Mouse (Mus musculus) macrophage (primary cell): Measurements from ENCODE around the gene Mrpl49. TPM values are rescaled to one million over a fixed set of nuclear protein-coding genes. Genes with fewer than 3 reads are reported as not detected.

Source experiments
- H3K27ac ChIP-seq: fragments of 350-480 bp; formaldehyde crosslinking; 2 replicates; pipeline ENCODE4 v1.9.0; 2021
- H3K36me3 ChIP-seq: fragments of 350-480 bp; formaldehyde crosslinking; 2 replicates; pipeline ENCODE4 v1.9.0; 2021; ENCODE audit errors: inconsistent target
- H3K4me3 ChIP-seq: fragments of 350-480 bp; formaldehyde crosslinking; 2 replicates; pipeline ENCODE4 v1.9.0; 2021; ENCODE audit errors: inconsistent target
- H3K79me2 ChIP-seq: fragments of 350-480 bp; formaldehyde crosslinking; 2 replicates; pipeline ENCODE4 v1.9.0; 2021; ENCODE audit errors: inconsistent target
- WGBS: methylation state at CpG from one replicate; pipeline ENCODE4 v1.1.7; 2026; ENCODE audit warnings: inconsistent platforms; ENCODE audit not compliant: missing documents; 5-methylcytosine and 5-hydroxymethylcytosine counted together
- polyA plus RNA-seq: library from polyadenylated mRNA; stranded (reverse); fragments of 250-400 nt; gene quantifications from 3 replicates; pipeline ENCODE4 v1.2.4, GENCODE M21; 2018; ENCODE audit warnings: inconsistent platforms

Mrpl49 gene
- polyA plus RNA-seq, 1 experiment from 2014 or later, result 33.3 TPM

- H3K4me3 ChIP-seq, result no peak overlapping the region
- H3K79me2 ChIP-seq, result no peaks in the 10 kb centered on the region
- 37% methylated on average over 9 of the region's 9 CpGs for WGBS
- H3K27ac ChIP-seq, result no peak overlapping the region
- H3K36me3 ChIP-seq, result no peaks in the 10 kb centered on the region
Observed at GRCm38 (mm10) chr19:6035966-6036585, 21.5 kb downstream of the Mrpl49 start.

GRCm38 (mm10) chr19:6030520-6031280, 26.9 kb downstream of the Mrpl49 start:
- no peak overlapping the region for H3K27ac ChIP-seq
- H3K79me2 ChIP-seq, result no peaks in the 10 kb centered on the region
- WGBS, result 83% methylated on average over 7 of the region's 14 CpGs
- H3K36me3 ChIP-seq, result no peaks in the 10 kb centered on the region
- H3K4me3 ChIP-seq, result no peak overlapping the region

GRCm38 (mm10) chr19:6029426-6029825, 28.2 kb downstream of the Mrpl49 start:
- 86% methylated on average over 6 of the region's 9 CpGs for WGBS
- no peaks in the 10 kb centered on the region for H3K36me3 ChIP-seq
- H3K4me3 ChIP-seq, result no peak overlapping the region
- H3K79me2 ChIP-seq, result no peaks in the 10 kb centered on the region
- no peak overlapping the region for H3K27ac ChIP-seq

DNA sequence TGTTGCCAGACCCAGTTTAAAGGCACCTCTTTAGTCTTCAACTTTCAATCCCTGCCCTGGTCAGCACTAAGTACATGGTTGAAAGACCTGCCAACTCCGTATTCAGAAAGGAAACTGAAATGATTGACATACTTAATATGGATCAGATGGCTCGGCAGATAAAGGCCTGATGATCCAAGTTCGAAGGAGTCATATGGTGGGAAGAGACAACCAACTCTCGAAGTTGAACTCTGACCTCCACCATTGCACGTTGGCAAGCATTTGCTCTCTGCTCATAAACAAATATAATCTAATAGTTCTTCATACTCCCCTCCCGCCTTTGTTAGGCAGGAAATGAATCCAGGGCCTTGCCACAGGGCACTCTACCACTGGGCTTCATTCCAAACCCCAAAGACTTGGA, 28.6 kb downstream of the Mrpl49 start:
- no peak overlapping the region for H3K4me3 ChIP-seq
- H3K79me2 ChIP-seq, result no peaks in the 10 kb centered on the region
- no peak overlapping the region for H3K27ac ChIP-seq
- 88% methylated on average over 6 of the region's 6 CpGs for WGBS
- H3K36me3 ChIP-seq, result no peaks in the 10 kb centered on the region

GRCm38 (mm10) chr19:6023930-6024329, 33.7 kb downstream of the Mrpl49 start:
- Histone ChIP-seq H3K79me2 (no peaks in the 10 kb centered on the region), H3K36me3 (no peaks in the 10 kb centered on the region), H3K4me3 (no peak overlapping the region), H3K27ac (no peak overlapping the region)
- 96% methylated on average over 7 of the region's 7 CpGs for WGBS

DNA sequence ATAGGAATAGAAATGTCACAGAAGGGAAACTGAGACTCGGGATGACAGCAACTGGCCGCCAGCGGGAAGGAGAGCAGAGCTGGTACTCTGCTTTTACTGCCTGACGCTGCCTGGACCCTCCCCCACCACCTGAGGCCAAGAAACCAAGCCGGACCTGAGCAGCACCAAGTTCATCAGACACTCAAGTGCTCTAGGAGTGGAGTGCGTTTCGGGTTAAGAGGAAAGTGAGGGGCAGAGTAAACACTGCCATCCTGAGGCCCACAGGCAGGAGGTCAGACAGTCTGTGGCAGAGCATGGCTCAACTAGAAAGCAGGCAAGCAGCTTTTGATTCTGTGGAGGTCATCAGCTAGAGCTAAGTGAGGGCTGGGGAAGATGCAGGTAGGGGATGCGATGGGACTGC, 34.5 kb downstream of the Mrpl49 start:
- H3K4me3 ChIP-seq, result no peak overlapping the region
- H3K36me3 ChIP-seq, result no peaks in the 10 kb centered on the region
- 95% methylated on average over 8 of the region's 8 CpGs for WGBS
- H3K27ac ChIP-seq, result no peak overlapping the region
- H3K79me2 ChIP-seq, result no peaks in the 10 kb centered on the region

- Histone ChIP-seq H3K4me3 (no peak overlapping the region), H3K27ac (no peak overlapping the region), H3K36me3 (no peaks in the 10 kb centered on the region), H3K79me2 (no peaks in the 10 kb centered on the region)
- WGBS, result 77% methylated on average over 3 of the region's 3 CpGs
Observed at GRCm38 (mm10) chr19:6020276-6020675, 37.3 kb downstream of the Mrpl49 start.

GRCm38 (mm10) chr19:6018142-6019089, 39.2 kb downstream of the Mrpl49 start:
- Histone ChIP-seq H3K4me3 (no peak overlapping the region), H3K79me2 (peaks cover 15% of the 10 kb centered on the region; the same call in 1 of the 2 replicates), H3K36me3 (no peaks in the 10 kb centered on the region; the same call in 1 of the 2 replicates), H3K27ac (no peak overlapping the region)
- WGBS, result 27% methylated on average over 15 of the region's 15 CpGs

- 88% methylated on average over 7 of the region's 7 CpGs for WGBS
- H3K79me2 ChIP-seq, result peaks cover 15% of the 10 kb centered on the region; the same call in 1 of the 2 replicates
- H3K27ac ChIP-seq, result no peak overlapping the region
- peaks cover 11% of the 10 kb centered on the region; the same call in 1 of the 2 replicates for H3K36me3 ChIP-seq
- H3K4me3 ChIP-seq, result no peak overlapping the region
Observed at GRCm38 (mm10) chr19:6016532-6016931, 41.1 kb downstream of the Mrpl49 start.

DNA sequence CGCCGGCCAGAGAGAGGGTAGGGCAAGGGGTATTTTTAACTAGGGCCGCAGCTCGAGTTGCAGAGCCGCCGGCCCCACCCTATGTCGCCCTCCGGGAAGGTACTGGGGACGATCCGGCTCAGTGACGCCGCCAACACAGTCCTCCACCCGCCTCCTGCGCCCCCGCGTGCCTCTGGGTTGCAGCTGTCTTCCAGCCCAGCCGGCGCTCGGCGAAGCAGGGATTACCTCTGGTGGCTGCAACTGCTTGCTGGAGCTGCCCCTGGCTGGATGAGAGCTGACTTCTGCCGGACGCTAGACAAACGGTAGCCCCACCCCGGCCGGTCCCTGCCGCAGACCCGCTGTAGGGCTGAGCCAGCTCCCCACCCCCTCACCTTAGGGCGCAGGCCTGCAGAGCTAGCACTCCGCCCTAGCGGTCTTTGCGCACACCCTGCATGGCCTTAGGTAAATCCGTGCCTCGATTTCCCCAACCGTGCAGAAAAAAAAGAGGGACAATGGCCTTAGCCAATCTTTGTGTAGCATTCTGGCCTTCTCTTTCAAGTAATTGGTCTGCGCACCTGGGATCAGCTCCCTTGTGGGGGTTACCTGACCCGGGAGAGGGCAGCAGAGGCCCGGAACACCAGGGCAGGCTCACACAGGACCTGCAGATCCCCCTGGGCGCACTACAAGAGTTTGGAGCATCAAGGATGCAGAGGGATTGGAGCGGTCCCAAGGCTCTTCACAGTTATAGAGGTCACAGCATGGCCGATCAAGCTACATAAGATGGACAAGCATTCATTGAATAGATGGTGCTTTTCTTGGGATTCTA, 41.9 kb downstream of the Mrpl49 start, which contains the start of gene Capn1:
TSS of gene Capn1 (minus strand) at position 387 of the 805 bp plus-strand sequence.
- H3K36me3 ChIP-seq, result peaks cover 19% of the 10 kb centered on the region
- H3K79me2 ChIP-seq, result peaks cover 15% of the 10 kb centered on the region; the same call in 1 of the 2 replicates
- WGBS, result 10% methylated on average over 40 of the region's 40 CpGs
- H3K4me3 ChIP-seq, result peak within 1 kb of the TSS; percentile 83
- peak within 1 kb of the TSS; percentile 49 for H3K27ac ChIP-seq

DNA sequence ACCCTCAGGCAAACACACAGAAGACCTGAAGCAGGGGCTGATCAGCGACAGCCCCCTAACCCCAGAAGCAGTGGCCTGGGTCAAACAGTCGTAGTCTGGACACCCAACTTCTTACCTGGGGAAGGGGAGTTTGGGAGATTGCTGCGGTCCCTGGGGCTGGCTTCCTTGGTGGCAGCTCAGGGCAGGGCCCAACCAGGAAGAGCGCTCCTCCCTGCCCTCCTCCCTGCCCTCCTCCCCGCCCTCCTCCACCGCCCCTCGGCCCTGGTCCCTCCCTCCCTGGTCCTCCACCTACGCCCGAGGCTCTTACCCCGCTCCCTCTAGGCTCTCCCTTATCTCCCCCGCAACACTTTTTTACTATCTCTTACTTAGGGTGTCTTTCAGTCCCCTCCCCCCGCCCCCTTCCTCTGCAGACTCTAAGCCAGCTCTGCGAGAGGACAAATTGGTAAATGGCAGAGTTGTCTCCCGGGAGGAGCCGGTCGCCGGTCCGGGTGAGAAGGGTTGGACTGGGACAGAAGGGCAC, 42.5 kb downstream of the Mrpl49 start:
- 3% methylated on average over 15 of the region's 18 CpGs for WGBS
- H3K27ac ChIP-seq, result peak overlapping the region; percentile 49

GRCm38 (mm10) chr19:6013691-6014090, 43.9 kb downstream of the Mrpl49 start:
- H3K27ac ChIP-seq, result no peak overlapping the region
- WGBS, result 90% methylated on average over 9 of the region's 10 CpGs
- peaks cover 37% of the 10 kb centered on the region for H3K36me3 ChIP-seq
- no peak overlapping the region for H3K4me3 ChIP-seq
- H3K79me2 ChIP-seq, result peaks cover 15% of the 10 kb centered on the region; the same call in 1 of the 2 replicates

More for the DNA sequence above, 42.5 kb downstream of the Mrpl49 start:
- H3K4me3 ChIP-seq, result peak overlapping the region; percentile 83
- peaks cover 25% of the 10 kb centered on the region for H3K36me3 ChIP-seq
- peaks cover 15% of the 10 kb centered on the region; the same call in 1 of the 2 replicates for H3K79me2 ChIP-seq

- Histone ChIP-seq H3K4me3 (no peak overlapping the region), H3K27ac (no peak overlapping the region), H3K36me3 (peaks cover 60% of the 10 kb centered on the region), H3K79me2 (peaks cover 7% of the 10 kb centered on the region; the same call in 1 of the 2 replicates)
- WGBS, result 97% methylated on average over 8 of the region's 8 CpGs
Observed at GRCm38 (mm10) chr19:6009137-6009536, 48.4 kb downstream of the Mrpl49 start.
